Mouse (Mus musculus): ENCODE measurements around the gene Cldn20.

DNA sequence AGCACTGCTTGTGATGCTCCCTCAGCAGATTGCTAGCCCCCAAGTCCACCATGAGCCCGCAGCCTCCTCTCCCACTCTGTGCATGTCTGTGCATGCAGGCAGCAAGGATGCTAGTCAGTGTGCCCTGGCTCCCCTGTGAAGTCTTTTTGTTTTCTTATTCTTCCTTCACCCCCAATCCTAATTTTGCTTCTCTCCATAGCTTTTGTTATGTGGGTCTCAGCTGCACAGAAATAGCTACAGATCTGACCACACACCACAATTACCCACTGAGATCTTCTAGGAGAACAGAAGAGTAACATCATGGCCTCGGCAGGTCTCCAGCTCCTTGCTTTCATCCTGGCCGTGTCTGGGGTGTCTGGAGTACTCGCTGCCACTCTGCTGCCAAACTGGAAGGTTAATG lies at the start of gene Cldn20:
- TF ChIP-seq CTCF (IDR thresholded peaks at IDR 0.05) (no peak), POLR2A (IDR thresholded peaks at IDR 0.05; ENCODE audit: insufficient read depth, low read depth, low read length) (no peak)
